Mouse (Mus musculus) hindbrain, embryonic 16.5 days (tissue): ENCODE data around the gene Serpinf2. TPM values are rescaled to one million over a fixed set of nuclear protein-coding genes. Genes with fewer than 3 reads are reported as not detected.
A peak's percentile ranks its signal among the peaks of the same experiment; 100 is the strongest.

Experiments used
- ATAC-seq: fragments of 200-750 bp; cut with Nextera tagmentation; 2 replicates; pipeline ENCODE4 v1.8.0; 2017; ENCODE audit warnings: moderate TSS enrichment, moderate library complexity
- H3K27ac ChIP-seq: fragments of 300-500 bp; sonication (generic); 2 replicates; pipeline ENCODE4 v1.5.1; 2014; ENCODE audit warnings: low read depth, mild to moderate bottlenecking, control low read depth, low read length, moderate library complexity
- H3K27me3 ChIP-seq: fragments of 300-500 bp; sonication (generic); replicated peaks from 2 replicates; pipeline ENCODE4 v1.6.1; 2014; ENCODE audit warnings: low read length; ENCODE audit not compliant: control insufficient read depth, insufficient read depth
- H3K36me3 ChIP-seq: fragments of 300-500 bp; sonication (generic); 2 replicates; pipeline ENCODE4 v1.6.1; 2014; ENCODE audit warnings: mild to moderate bottlenecking, low read length, moderate library complexity, mixed read lengths; ENCODE audit not compliant: control insufficient read depth, insufficient read depth
- H3K4me1 ChIP-seq: fragments of 300-500 bp; sonication (generic); 2 replicates; pipeline ENCODE4 v1.6.1; 2014; ENCODE audit warnings: low read depth, low read length; ENCODE audit not compliant: control insufficient read depth, insufficient read depth
- H3K4me2 ChIP-seq: fragments of 300-500 bp; sonication (generic); 2 replicates; pipeline ENCODE4 v1.6.1; 2014; ENCODE audit warnings: mild to moderate bottlenecking, low read length, control low read depth, moderate library complexity
- H3K4me3 ChIP-seq: fragments of 300-500 bp; sonication (generic); 2 replicates; pipeline ENCODE4 v1.5.1; 2014; ENCODE audit warnings: mild to moderate bottlenecking, low read length, control low read depth, moderate library complexity
- H3K9ac ChIP-seq: fragments of 300-500 bp; sonication (generic); 2 replicates; pipeline ENCODE4 v1.6.1; 2014; ENCODE audit warnings: low read depth, mild to moderate bottlenecking, control low read depth, low read length, moderate library complexity
- H3K9me3 ChIP-seq: fragments of 300-500 bp; sonication (generic); 2 replicates; pipeline ENCODE4 v1.6.1; 2014; ENCODE audit warnings: mild to moderate bottlenecking, low read length, moderate library complexity; ENCODE audit not compliant: control insufficient read depth
- WGBS: fragments of 180-500 bp; shearing (Covaris S2); extraction: QIAGEN DNeasy Blood & Tissue Kit; methylation state at CpG from one replicate; pipeline ENCODE4 v1.1.7; 2014; 5-methylcytosine and 5-hydroxymethylcytosine counted together
- polyA plus RNA-seq: library from polyadenylated mRNA; unstranded; fragments of >200 nt; fragmentation: Nextera tagmentation; extraction: Ambion mirVana; gene quantifications from 2 replicates; pipeline ENCODE4 v1.2.1, GENCODE M21; 2015

The Serpinf2 gene
- 0.06 TPM in 1 of 2 replicates, not detected in the other for polyA plus RNA-seq

DNA sequence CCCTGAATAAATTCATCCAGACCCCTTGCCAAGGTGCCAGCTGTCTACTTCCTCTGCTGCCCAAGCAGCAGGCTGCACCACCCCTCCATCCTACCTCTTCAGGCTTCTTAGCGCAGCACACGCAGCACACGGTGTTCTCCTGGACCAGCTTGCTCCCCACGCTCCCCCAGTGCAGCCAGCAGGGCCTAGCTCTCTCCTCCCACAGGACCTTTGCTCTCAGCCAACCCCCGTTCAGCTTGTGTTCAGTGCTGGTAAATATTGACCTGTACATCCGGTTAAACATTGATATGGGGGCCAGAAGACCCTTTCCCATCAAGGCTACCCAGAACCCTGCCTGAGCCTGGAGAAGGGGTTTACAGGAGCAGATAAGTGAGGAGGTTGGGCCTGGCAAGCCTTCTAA is at the start of gene Serpinf2:
TSS of gene Serpinf2 (minus strand) at position 229 of the 400 bp plus-strand sequence.
- no peak for ATAC-seq
- Histone ChIP-seq H3K9ac (no peak within 1 kb of the TSS), H3K36me3 (peaks cover 8% of the 10 kb centered on the region), H3K27me3 (no peaks in the 10 kb centered on the region), H3K4me1 (no peaks in the 10 kb centered on the region), H3K4me2 (no peak within 1 kb of the TSS), H3K27ac (no peak within 1 kb of the TSS), H3K9me3 (no peaks in the 10 kb centered on the region), H3K4me3 (no peak within 1 kb of the TSS)
- WGBS, result 92% methylated on average over 6 of the region's 6 CpGs

DNA sequence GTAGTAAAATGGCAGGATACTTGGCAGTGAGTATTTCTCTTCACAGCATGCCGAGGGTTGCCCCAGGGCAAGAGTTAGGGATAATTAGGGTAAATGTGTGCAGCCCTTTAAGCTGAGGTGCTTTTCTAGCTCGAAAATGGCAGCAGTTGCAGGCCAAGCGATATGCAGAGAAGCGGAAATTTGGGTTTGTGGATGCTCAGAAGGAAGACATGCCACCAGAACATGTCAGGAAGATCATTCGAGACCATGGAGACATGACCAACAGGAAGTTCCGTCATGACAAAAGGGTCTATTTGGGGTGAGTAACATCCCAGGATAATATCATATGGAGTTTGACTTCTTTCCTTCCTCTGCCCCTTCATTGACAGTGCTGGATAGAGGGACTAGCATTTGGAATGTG is 48.1 kb upstream of the Serpinf2 start:
- no peak overlapping the region for H3K27ac ChIP-seq
- H3K9ac ChIP-seq, result peak overlapping the region; percentile 99
- no peaks in the 10 kb centered on the region for H3K27me3 ChIP-seq
- no peaks in the 10 kb centered on the region for H3K9me3 ChIP-seq
- WGBS, result 44% methylated on average over 6 of the region's 6 CpGs
- peak overlapping the region; percentile 95 for H3K4me3 ChIP-seq
- H3K36me3 ChIP-seq, result peaks cover 31% of the 10 kb centered on the region
- H3K4me1 ChIP-seq, result peaks cover 9% of the 10 kb centered on the region
- peak overlapping the region; percentile 96 for H3K4me2 ChIP-seq
- no peak for ATAC-seq

DNA sequence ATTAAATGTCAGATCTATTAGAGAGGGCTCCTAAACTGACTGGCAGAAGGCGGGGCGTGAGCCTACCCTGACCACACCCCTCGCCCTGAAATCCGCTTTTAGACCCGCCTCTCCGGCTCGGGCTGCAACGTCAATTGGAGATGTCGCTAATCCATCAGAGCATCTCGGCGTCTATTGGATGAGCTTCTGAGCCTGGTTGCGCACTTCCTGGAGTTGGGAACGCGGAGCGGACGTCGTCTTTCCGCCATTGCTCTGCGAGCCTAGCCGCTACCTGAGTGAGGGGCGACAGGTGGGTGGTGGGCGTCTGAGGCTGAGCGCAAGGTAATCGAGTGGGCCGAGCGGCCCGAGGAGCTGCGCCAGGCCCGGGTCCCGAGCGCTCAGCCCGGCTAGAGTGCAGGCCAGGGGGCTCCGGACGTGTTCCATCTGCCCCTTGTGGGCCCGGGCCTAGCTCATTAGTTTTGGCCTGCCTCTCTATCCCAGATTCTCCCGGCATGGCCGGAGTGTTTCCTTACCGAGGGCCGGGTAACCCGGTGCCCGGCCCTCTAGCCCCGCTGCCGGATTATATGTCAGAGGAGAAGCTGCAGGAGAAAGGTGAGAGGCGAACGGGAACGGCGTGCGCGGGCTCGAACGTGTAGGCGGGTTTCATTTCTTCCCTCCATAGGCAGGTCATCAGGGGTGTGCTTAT is 47.4 kb upstream of the Serpinf2 start, which contains the start of gene Prpf8:
TSS of gene Prpf8 (plus strand) at position 216 of the 685 bp plus-strand sequence.
- WGBS, result under 1% methylated on average over 52 of the region's 52 CpGs
- Histone ChIP-seq H3K36me3 (peaks cover 24% of the 10 kb centered on the region), H3K9me3 (no peaks in the 10 kb centered on the region), H3K9ac (peak within 1 kb of the TSS; percentile 99), H3K4me2 (peak within 1 kb of the TSS; percentile 96), H3K4me3 (peak within 1 kb of the TSS; percentile 95), H3K27ac (peak within 1 kb of the TSS; percentile 80), H3K4me1 (peaks cover 9% of the 10 kb centered on the region), H3K27me3 (no peaks in the 10 kb centered on the region)
- peak; percentile 100 for ATAC-seq

DNA sequence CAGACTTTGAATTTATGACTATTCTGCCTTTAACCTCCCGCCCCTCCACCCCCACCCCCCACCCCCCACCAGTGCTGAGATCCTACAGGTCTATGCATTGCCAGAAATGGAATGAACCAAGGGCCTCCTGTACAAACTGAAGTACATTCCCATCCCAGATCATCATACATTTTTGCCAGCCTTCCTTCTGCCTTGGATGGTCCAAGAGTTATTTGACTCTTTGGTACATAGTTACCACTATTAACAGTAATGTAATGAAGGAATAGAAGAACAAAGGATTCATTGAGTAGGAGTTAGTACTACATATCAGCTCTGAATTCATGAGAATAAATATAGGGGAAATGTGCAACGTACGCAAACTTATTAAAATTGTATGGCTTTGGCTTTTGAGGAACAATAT is 46.8 kb upstream of the Serpinf2 start:
- H3K27me3 ChIP-seq, result no peaks in the 10 kb centered on the region
- H3K9me3 ChIP-seq, result no peaks in the 10 kb centered on the region
- no peak overlapping the region for H3K9ac ChIP-seq
- H3K36me3 ChIP-seq, result peaks cover 18% of the 10 kb centered on the region
- H3K4me3 ChIP-seq, result peak overlapping the region; percentile 95
- peaks cover 9% of the 10 kb centered on the region for H3K4me1 ChIP-seq
- peak; percentile 65 for ATAC-seq
- whole genome bisulfite sequencing, result 28% methylated on average over 3 of the region's 3 CpGs
- no peak overlapping the region for H3K27ac ChIP-seq
- peak overlapping the region; percentile 43 for H3K4me2 ChIP-seq

DNA sequence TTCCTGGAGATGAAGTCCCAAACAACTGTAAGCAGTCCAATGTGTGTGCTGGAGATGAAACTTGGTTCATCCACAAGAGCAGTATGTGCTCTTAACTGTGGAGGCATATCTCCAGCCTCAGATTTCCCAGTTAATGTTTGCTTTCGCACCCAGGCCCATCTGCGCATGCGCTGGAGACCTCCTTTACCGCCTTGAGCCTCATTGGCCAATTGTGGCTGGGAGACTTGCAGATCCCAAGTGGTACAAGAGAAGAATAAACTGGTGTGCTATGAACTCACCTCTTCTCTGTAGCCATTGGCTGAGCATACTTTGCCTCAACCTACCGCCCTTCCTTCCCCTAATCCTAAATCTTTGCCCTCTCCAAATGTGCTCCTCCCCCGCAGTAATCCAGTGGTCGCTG is 34.0 kb upstream of the Serpinf2 start:
- no peak overlapping the region for H3K4me3 ChIP-seq
- H3K36me3 ChIP-seq, result no peaks in the 10 kb centered on the region
- H3K9ac ChIP-seq, result no peak overlapping the region
- 65% methylated on average over 7 of the region's 7 CpGs for WGBS
- H3K9me3 ChIP-seq, result no peaks in the 10 kb centered on the region
- H3K27me3 ChIP-seq, result no peaks in the 10 kb centered on the region
- H3K4me1 ChIP-seq, result no peaks in the 10 kb centered on the region
- H3K27ac ChIP-seq, result no peak overlapping the region
- H3K4me2 ChIP-seq, result no peak overlapping the region
- ATAC-seq, result no peak

DNA sequence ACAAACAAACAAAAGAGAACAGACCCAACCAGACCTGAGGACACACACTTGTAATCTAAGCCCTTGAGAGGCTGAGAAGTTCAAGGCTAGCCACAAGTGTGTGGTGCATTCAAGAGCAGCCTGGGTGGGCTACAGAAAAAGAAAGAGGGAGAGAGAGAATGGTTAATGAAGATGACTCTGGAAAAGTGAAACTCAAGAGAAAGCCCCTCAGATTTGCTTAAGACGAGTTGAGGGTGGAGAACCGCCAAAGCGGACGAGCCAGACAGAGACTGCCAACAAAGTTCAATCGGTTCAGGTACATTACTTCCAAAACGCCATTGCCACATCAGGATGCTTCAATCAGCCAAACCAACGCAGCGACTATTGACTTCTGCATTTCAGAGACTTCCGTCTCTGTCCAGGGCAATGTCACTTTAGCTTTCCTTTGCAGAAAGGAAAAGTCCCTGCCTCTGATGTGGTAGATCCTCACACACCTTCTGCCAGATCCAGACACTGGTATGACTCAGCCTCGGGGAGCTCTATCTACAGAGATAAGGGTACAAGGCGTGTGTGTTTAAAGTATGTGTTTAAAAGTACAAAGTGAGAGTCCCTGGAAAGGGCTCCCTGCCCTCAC is 33.2 kb upstream of the Serpinf2 start:
- Histone ChIP-seq H3K9me3 (no peaks in the 10 kb centered on the region), H3K4me2 (no peak overlapping the region), H3K9ac (no peak overlapping the region), H3K36me3 (no peaks in the 10 kb centered on the region), H3K27ac (no peak overlapping the region), H3K27me3 (no peaks in the 10 kb centered on the region), H3K4me1 (peaks cover 3% of the 10 kb centered on the region; the same call in 1 of the 2 replicates), H3K4me3 (no peak overlapping the region)
- no peak for ATAC-seq
- 87% methylated on average over 11 of the region's 11 CpGs for WGBS

DNA sequence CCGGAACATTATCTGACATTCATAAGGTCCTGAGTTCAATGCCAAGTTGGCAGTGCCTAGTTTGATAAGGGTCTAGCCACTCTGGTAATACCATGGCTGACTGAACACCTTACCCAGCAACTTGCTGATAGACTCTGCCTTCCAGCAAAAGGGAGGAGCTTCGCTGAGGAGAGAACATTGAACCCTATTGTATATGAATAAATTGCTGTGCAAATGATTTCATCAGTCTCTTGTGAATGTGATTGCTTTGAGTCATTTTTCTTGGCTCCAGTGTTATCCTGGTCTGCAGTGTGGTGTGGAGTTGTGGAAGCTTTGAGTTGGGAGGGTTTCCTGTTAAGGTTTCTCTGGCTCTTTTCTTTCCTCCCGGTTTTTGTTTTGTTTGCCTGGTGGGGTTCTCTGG is 31.3 kb upstream of the Serpinf2 start:
- H3K9me3 ChIP-seq, result no peaks in the 10 kb centered on the region
- H3K4me2 ChIP-seq, result no peak overlapping the region
- 93% methylated on average over 3 of the region's 3 CpGs for WGBS
- H3K27ac ChIP-seq, result no peak overlapping the region
- H3K9ac ChIP-seq, result no peak overlapping the region
- peaks cover 2% of the 10 kb centered on the region for H3K36me3 ChIP-seq
- H3K4me3 ChIP-seq, result no peak overlapping the region
- peaks cover 3% of the 10 kb centered on the region; the same call in 1 of the 2 replicates for H3K4me1 ChIP-seq
- no peak for ATAC-seq
- H3K27me3 ChIP-seq, result no peaks in the 10 kb centered on the region

DNA sequence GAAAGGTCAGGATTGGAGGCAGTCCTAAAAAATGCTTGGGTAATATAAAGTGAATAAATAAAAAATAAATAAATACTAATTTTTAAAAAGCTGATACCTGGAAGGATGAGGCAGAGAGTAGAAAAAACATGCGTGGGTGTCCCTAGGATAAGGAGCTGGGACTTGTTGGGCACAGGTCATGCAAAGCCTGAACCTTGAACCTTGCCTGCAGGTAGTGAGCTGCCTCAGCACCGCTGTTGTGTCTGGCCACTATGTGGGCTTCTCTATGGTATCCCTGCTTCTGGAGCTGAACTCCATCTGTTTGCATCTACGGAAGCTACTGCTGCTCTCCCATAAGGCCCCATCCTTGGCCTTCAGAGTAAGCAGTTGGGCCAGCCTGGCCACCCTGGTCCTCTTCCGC is 29.9 kb upstream of the Serpinf2 start:
- 92% methylated on average over 4 of the region's 4 CpGs for WGBS
- H3K9ac ChIP-seq, result no peak overlapping the region
- no peak overlapping the region for H3K4me3 ChIP-seq
- H3K27ac ChIP-seq, result no peak overlapping the region
- ATAC-seq, result no peak
- H3K27me3 ChIP-seq, result no peaks in the 10 kb centered on the region
- H3K4me1 ChIP-seq, result peaks cover 3% of the 10 kb centered on the region; the same call in 1 of the 2 replicates
- no peaks in the 10 kb centered on the region for H3K9me3 ChIP-seq
- no peak overlapping the region for H3K4me2 ChIP-seq
- H3K36me3 ChIP-seq, result peaks cover 10% of the 10 kb centered on the region

DNA sequence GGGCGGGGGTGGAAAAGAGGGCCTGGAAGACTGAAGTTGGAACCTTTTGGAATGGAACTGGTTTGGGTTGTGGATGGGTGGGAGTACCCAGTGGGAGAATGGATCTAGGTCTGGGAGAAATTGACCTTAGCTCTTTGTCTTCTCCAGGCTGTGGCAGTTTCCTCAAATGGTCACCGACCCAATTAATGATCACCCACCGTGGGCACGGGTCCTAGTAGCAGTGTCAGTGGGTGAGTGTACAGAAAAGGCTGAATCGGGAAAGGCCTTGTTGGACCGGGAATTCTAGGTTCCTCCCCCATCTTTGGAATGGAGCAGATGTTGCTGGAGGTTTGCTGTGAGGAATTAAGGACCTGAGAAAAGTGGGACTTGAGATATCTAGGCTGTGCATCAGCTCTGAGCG is 29.0 kb upstream of the Serpinf2 start:
- H3K9me3 ChIP-seq, result no peaks in the 10 kb centered on the region
- no peaks in the 10 kb centered on the region for H3K27me3 ChIP-seq
- peaks cover 3% of the 10 kb centered on the region; the same call in 1 of the 2 replicates for H3K4me1 ChIP-seq
- peak overlapping the region; percentile 58 for H3K4me2 ChIP-seq
- no peak for ATAC-seq
- H3K9ac ChIP-seq, result peak overlapping the region; percentile 55
- peaks cover 10% of the 10 kb centered on the region for H3K36me3 ChIP-seq
- H3K27ac ChIP-seq, result no peak overlapping the region
- WGBS, result 72% methylated on average over 7 of the region's 7 CpGs
- H3K4me3 ChIP-seq, result peak overlapping the region; percentile 34
